Mouse (Mus musculus) testis, adult 2 months (tissue): ENCODE results near the gene Cadm4. TPM values are rescaled to one million over a fixed set of nuclear protein-coding genes. Genes with fewer than 3 reads are reported as not detected.

ENCODE experiments used
- H3K27ac ChIP-seq: fragments of 200-500 bp; 2 replicates; pipeline ENCODE4 v1.5.1; 2012; ENCODE audit warnings: low read depth, low read length; ENCODE audit not compliant: control insufficient read depth, insufficient read depth
- H3K27me3 ChIP-seq: fragments of 200-500 bp; 2 replicates; pipeline ENCODE4 v1.6.1; 2012; ENCODE audit warnings: mild to moderate bottlenecking, low read length, moderate library complexity; ENCODE audit not compliant: control insufficient read depth, insufficient read depth
- H3K36me3 ChIP-seq: fragments of 200-500 bp; 2 replicates; pipeline ENCODE4 v1.6.1; 2012; ENCODE audit warnings: mild to moderate bottlenecking, low read length; ENCODE audit not compliant: control insufficient read depth, insufficient read depth
- H3K4me1 ChIP-seq: fragments of 200-500 bp; 2 replicates; pipeline ENCODE4 v1.6.1; 2012; ENCODE audit warnings: low read length; ENCODE audit not compliant: control insufficient read depth, insufficient read depth
- H3K4me3 ChIP-seq: fragments of 200-500 bp; 2 replicates; pipeline ENCODE4 v1.5.1; 2012; ENCODE audit warnings: low read depth, mild to moderate bottlenecking, low read length, moderate library complexity, mixed read lengths; ENCODE audit not compliant: control insufficient read depth
- CTCF ChIP-seq: fragments of 200-500 bp; IDR thresholded peaks from 2 replicates; pipeline ENCODE4 v1.5.1; 2012; ENCODE audit warnings: low read depth, mild to moderate bottlenecking, inconsistent platforms, low read length, moderate library complexity; ENCODE audit not compliant: control insufficient read depth, insufficient read depth, insufficient replicate concordance
- POLR2A ChIP-seq: fragments of 200-500 bp; IDR thresholded peaks from 2 replicates; pipeline ENCODE4 v1.6.1; 2012; ENCODE audit warnings: low read depth, mild to moderate bottlenecking, inconsistent platforms, low read length, moderate library complexity; ENCODE audit not compliant: control insufficient read depth
- polyA plus RNA-seq: library from polyadenylated mRNA; depleted of rRNA; stranded (reverse); fragments of >200 nt; gene quantifications from 2 replicates; pipeline ENCODE4 v1.2.3, GENCODE M21; 2012

The Cadm4 gene
- polyA plus RNA-seq, 1 experiment = 2.5 TPM

DNA sequence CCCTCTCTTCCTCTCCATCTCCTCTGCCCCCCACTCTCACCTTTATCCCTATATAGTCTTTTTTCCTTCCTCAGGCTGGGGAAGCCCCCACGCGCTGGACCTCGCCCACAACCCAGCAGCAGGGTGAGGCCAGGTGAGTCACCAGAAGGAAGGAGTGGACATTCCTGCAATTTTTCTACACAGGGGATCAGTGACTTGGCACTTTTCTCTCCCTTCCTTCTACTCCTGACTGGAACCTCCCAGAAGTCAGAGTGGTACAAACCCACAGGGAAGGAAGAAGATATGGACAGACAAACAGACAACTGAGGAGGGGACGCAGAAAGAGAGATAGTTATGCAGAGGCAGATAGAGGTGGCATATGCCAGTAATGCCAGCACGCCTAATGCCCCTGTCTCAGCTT is 22.4 kb upstream of the Cadm4 start:
- Histone ChIP-seq H3K36me3 (no peaks in the 10 kb centered on the region), H3K4me1 (peaks cover 7% of the 10 kb centered on the region), H3K4me3 (no peak overlapping the region), H3K27ac (no peak overlapping the region), H3K27me3 (no peaks in the 10 kb centered on the region)
- no peak for TF ChIP-seq CTCF
- TF ChIP-seq POLR2A = no peak

DNA sequence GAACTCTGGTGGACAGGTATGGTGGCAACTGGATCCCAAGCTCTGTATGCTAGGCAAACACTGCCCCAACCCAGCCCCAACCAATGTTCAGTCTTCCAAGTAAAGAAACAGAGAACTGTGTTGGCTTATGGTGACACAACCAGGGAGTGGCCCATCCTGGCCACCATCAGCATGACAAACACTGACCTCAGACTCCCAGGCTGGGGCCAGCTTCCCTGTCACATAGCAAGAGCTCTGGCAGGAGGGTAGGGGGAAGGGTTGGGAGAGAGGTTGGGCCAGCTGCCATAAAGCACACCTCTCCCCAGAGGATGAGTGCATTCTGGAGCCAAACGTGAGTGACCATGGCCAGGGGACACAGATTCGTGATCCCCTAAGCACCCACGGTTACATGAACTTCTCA is 22.0 kb upstream of the Cadm4 start:
- H3K27ac ChIP-seq = no peak overlapping the region
- H3K4me3 ChIP-seq = no peak overlapping the region
- H3K27me3 ChIP-seq = no peaks in the 10 kb centered on the region
- TF ChIP-seq POLR2A (no peak), CTCF (no peak)
- H3K4me1 ChIP-seq = peaks cover 7% of the 10 kb centered on the region
- no peaks in the 10 kb centered on the region for H3K36me3 ChIP-seq

DNA sequence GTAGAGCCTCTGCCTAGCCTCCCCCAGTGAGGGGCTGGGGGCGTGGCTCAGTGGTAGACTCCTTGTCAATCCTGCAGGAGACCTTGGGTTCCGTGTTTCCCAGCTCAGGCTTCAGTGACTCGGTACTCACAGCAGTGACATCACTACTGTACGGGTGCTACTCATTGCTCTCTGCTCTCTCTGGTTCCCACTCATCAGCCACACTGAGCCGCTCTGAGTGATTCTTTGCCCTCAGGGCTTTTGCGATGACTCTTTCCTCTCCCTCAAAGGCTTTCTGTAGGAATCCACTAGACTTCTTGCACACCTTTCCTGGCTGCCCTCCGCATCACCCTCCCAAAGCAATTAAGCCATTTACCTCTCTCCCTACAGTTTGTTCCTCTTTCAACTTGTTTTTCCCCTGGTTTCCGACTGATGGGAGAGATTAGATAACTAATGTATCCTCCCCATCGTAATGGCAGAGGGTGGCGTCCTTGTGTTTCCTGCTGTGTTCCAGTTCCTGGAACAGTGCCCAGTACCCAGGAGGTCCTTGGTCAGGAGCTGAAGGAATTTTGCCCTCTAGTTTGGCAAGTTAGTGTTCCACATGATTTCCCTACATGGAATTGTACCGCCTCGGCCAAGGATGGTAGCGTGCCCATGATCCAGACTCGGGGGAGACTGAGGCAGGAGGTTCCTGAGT is 20.3 kb upstream of the Cadm4 start:
- Histone ChIP-seq H3K4me1 (peaks cover 7% of the 10 kb centered on the region), H3K36me3 (no peaks in the 10 kb centered on the region), H3K4me3 (no peak overlapping the region), H3K27me3 (no peaks in the 10 kb centered on the region), H3K27ac (no peak overlapping the region)
- TF ChIP-seq POLR2A (no peak), CTCF (no peak)

DNA sequence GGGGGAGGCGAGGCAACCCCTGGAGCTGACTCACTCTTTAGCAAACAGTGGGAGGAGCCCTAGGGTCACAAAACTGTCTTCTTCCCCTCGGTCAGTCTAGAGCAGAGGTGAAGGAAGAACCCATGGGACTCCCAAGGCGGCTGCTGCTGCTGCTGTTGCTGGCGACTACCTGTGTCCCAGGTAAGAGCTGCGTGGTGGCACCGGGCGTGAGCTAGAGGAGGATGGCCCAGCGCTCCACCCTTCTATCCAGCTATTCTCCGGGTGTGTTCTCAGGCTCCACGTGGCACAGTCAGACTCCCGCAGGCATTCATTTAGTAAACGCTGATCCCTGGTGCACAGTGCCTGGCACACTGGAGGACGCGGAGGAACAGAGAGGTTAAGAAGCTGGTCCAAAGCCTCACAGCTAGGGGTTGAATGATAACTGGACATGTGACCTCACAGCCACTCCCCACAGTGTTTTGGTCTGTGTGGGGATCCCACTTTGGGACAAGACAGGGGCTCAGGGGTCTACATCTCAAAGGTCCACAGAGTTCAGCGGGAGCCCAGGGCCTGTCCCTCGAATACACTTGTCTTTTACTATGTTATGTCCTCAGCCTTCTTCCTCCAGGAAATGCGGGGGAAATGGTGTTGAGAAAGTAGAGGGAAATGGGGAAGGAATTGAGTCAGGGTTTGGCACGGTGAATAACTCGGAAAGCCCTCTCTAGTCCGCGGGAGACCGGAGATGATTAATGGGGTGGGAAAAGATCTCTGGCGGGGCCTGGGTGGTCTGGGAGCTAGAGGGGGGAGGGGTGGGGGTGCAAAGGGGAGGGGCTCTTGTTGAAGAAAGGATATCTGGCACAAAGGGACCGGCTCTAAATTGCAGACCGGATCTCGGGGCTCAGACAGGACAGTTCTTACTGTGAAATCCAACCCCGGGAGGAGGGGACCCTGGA is 19.2 kb upstream of the Cadm4 start, which contains the start of gene Plaur:
TSS of gene Plaur (plus strand) at position 97 of the 932 bp plus-strand sequence.
- Histone ChIP-seq H3K27ac (no peak within 1 kb of the TSS), H3K4me1 (peaks cover 7% of the 10 kb centered on the region), H3K27me3 (no peaks in the 10 kb centered on the region), H3K4me3 (no peak within 1 kb of the TSS), H3K36me3 (no peaks in the 10 kb centered on the region)
- TF ChIP-seq POLR2A (no peak), CTCF (no peak)

DNA sequence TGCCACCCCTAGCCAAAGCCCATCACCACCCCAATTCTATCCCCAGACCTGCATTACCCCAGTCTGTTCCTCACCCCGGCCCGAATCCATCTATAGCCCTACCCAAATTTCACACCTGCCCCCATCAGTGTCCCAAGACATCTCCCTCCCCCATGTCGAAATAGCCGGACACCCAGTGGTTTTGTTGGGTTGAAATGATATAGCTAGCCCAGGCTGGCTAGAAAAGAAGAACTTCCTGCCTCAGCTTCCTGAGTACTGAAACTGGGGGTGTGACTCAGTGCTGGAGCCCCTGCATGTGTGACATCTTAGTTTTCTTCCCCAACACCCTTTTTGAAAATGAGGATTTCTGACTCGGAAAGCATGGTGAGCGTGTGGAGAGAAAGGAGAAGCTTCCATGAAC is 15.0 kb upstream of the Cadm4 start:
- Histone ChIP-seq H3K4me1 (peaks cover 5% of the 10 kb centered on the region), H3K27me3 (no peaks in the 10 kb centered on the region), H3K4me3 (no peak overlapping the region), H3K36me3 (no peaks in the 10 kb centered on the region), H3K27ac (no peak overlapping the region)
- TF ChIP-seq CTCF (no peak), POLR2A (no peak)

DNA sequence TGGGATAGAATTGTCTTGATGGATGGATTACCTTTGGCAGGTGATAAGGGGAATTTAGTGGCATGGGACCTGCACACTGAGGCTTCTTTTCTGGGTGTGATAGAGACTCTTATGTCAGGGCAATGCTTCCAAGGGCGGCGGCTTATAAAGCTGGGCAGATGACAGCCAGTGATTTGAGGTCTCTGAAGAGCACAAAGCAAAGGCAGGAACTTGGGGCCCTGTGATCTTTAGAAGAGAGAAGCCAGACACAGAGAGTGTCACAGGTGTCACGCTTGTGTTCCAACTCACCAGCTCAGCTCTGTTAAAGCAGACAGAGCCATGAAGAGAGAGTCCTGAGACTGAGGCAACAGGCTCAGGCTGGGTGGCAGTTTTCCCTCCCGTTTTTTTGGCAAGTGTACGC is 13.9 kb upstream of the Cadm4 start:
- Histone ChIP-seq H3K27ac (no peak overlapping the region), H3K4me3 (no peak overlapping the region), H3K36me3 (no peaks in the 10 kb centered on the region), H3K27me3 (no peaks in the 10 kb centered on the region), H3K4me1 (peaks cover 8% of the 10 kb centered on the region)
- TF ChIP-seq POLR2A (no peak), CTCF (no peak)

DNA sequence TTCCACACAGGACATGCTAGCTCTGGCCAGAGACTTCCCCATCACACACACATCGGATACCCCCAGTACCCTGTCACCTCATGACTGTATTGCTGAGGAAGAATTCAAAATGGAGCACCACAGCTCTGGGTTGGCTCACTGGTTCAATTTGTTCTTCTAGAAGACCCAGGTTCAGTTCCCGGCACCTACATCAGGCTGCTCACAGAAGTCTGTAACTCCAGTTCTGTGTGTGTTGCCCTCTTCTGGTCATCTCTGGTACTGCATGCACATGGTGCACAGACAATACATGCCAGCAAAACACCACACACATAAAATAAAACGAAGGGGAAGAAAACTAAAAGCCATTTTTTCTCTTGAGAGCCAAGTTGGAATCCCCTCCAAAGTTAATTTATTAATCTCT is 12.7 kb upstream of the Cadm4 start:
- TF ChIP-seq CTCF (peak; percentile 44; the same call in 1 of the 2 replicates), POLR2A (no peak)
- no peaks in the 10 kb centered on the region for H3K36me3 ChIP-seq
- no peak overlapping the region for H3K27ac ChIP-seq
- H3K4me1 ChIP-seq = peaks cover 8% of the 10 kb centered on the region
- no peaks in the 10 kb centered on the region for H3K27me3 ChIP-seq
- no peak overlapping the region for H3K4me3 ChIP-seq
